Mouse (Mus musculus) liver, embryonic 14.5 days (tissue): ENCODE data around the gene Sf3b3.

Experiments
- CTCF ChIP-seq: IDR thresholded peaks from 2 replicates; pipeline ENCODE4 v1.5.1; 2016; ENCODE audit warnings: antibody characterized with exemption, low read depth, control low read depth
- EP300 ChIP-seq: IDR thresholded peaks from 2 replicates; pipeline ENCODE4 v1.6.1; 2016; ENCODE audit warnings: antibody characterized with exemption, low read depth

GRCm38 (mm10) chr8:110813081-110813812 lies 33.3 kb downstream of the Sf3b3 start:
- no peak for TF ChIP-seq CTCF
- no peak for TF ChIP-seq EP300
